Mouse (Mus musculus): ENCODE measurements around the gene Ptger4.

The Ptger4 gene

DNA sequence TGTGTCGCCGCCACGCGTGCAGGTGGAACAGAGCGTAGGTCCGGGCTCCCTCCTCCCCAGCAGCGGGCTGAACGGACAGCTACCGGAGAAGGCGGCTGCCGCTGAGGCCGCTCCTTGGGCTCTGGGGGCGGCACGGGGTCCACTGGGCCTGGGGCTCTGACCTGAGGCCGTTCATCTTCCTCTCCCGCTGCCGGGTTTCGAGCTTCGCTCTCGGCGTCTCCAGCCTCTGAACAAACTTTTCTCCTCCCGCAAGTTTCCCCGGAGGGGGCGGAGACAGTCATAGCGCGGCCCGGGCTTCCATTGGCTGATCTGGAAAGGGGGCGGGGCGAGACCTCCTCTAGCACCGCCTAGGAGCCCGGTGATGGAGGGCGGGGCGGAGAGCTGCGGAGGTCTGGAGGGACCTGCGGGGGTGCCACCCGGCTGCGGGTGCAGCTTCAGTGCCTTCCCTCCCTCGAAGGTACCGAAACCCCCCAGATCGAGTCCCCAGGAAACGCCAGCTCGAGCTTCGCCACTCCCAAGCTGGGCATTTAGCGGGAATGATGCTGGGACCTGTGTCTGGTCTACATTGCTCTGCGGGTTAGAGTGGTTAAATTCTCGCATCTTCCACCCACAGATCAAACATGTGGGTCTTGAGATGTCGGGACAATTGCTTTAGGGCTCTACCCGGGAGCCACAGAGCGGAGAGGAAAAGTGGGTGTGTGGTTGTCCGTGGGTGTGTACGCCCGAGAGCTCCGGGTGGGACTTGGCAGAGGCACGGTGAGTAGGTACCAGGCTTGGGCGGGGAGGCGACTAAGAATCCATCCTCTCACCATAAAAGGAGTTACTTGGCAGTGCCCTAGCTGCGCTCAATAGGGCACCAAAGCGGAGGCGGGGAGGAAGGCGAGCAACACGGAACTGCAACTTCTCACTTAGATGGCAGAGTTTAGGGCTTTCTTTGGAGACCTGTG is at the start of gene Ptger4:
Gene Ptger4, minus strand, starts transcription at position 229 of the 947 bp plus-strand sequence.
- in situ Hi-C loops (cut with MboI; ENCODE audit: low pct_unique_long_range_greater_than_20kb in 1 of 2, low sequenced_read_pairs in 2 of 2, unreplicated experiment in 1 of 2): loop anchor here (5.0 to 25.0 kb wide), 5 partner anchors 668 to 968 kb away; no protein-coding TSS in a partner anchor

DNA sequence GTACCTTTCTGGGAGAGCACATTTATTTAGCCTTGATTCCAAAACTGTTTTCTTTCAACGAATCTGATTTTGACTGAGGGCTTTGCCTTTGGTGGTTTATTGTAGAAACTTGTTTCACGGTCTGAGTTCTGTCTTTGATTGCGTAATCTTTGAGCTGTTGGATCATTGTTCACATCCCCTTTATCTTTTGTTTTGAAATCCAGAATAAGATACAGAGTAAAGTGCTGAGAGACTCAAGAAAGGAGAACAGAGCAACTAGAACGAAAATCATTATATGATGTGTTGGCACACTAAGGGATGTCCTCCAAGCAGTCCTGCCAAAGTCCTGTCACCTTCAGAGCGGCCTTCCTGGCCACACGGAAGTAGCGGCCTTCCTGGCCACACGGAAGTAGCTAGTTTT is 44.4 kb upstream of the Ptger4 start:
- in situ Hi-C loops (cut with MboI; ENCODE audit: low pct_unique_long_range_greater_than_20kb in 1 of 2, low sequenced_read_pairs in 2 of 2, unreplicated experiment in 1 of 2): no loop called here

DNA sequence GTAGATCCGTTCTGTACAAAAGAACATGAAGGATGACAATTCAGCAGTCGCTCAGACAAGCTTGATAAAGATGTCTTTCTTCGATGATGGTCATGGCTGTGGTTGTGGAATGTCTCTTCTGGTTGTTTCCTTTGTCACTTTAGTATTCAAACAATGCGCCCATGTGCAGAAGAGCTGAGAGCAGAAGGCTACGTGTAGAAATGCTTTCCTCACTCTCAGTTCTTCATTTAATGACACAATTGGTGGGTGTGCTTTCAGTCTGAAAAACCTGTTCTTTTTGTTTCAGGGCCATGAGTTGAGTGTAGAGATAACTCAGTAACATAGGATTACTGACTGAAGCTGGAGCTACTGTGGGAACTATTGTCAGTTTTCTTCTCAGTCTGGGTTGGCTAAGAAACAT is 43.1 kb upstream of the Ptger4 start:
- in situ Hi-C loops (cut with MboI; ENCODE audit: low pct_unique_long_range_greater_than_20kb in 1 of 2, low sequenced_read_pairs in 2 of 2, unreplicated experiment in 1 of 2): no loop called here

DNA sequence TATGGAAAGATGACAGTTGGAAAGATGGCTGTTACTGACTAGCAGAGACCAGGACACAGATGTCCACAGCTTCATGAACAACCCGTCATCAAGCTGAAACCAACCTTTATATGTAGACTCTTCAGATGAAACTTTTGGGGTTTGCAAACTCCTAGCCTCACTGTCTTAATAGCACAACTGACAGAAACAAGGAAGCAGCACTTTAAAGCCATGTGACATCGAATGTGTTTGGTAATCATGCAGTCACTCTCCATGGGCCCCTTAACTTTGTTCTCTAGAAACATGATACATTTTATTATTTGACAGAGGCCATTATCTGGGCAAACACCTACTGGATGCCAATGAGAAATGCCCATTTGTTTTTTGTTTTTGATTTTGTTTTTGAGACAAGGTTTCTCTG is 37.3 kb upstream of the Ptger4 start:
- in situ Hi-C loops (cut with MboI; ENCODE audit: low pct_unique_long_range_greater_than_20kb in 1 of 2, low sequenced_read_pairs in 2 of 2, unreplicated experiment in 1 of 2): no loop called here

DNA sequence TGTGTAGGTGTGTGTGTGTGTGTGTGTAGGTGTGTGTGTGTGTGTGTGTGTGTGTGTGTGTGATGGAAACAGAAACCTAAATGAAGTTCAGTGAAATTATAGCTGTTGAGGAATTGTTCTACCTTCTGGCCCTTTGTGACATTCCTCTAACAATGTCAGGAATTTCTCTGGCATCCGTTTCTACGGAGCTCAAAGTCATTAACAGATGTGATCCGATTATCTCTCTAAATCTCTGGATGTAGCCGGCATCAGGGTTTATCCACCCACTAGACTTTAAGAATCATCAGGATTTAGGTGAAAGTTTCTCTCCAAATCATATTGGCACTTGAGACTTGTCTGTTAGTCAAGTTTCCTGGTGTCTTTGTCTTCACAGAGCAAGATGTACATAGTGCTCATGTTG is 35.8 kb upstream of the Ptger4 start:
- in situ Hi-C loops (cut with MboI; ENCODE audit: low pct_unique_long_range_greater_than_20kb in 1 of 2, low sequenced_read_pairs in 2 of 2, unreplicated experiment in 1 of 2): no loop called here

DNA sequence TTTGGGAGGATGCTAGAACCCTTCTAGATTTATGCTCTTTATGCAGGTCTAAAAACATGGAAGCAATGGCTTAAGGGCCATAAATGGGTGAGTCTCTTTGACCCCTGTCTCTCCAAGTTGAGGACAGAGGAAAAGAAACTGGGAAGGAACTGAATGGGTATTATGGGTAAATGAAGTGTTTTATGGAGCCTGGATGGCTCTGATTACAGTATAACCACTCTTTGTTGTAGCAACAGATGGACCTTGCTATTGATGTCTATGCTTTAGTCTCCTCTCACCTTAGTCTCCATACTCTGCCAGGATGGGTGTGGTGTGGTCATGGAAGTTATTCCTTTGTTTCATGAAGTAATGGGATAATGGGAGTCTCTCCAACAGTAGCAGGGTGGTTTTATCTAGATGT is 34.5 kb upstream of the Ptger4 start:
- in situ Hi-C loops (cut with MboI; ENCODE audit: low pct_unique_long_range_greater_than_20kb in 1 of 2, low sequenced_read_pairs in 2 of 2, unreplicated experiment in 1 of 2): no loop called here

DNA sequence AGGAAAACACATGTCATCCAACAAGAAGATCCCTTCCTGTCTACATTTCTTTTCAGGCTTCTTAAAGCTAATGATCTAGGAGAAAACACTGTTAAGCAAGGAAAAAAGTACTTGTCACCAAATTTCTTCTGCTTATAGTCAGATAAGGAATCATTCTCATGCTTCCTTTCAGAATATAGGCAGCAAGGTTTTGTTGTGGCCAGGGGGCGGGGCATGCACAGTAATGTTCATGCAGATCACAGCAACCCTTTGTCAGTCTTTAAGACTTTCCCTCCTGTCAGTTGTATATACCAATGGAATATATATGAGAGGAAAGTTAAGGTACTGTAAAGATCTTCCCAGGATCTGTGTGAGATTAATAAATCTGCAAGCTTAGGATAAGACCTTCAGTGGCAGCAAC is 30.0 kb upstream of the Ptger4 start:
- in situ Hi-C loops (cut with MboI; ENCODE audit: low pct_unique_long_range_greater_than_20kb in 1 of 2, low sequenced_read_pairs in 2 of 2, unreplicated experiment in 1 of 2): no loop called here

DNA sequence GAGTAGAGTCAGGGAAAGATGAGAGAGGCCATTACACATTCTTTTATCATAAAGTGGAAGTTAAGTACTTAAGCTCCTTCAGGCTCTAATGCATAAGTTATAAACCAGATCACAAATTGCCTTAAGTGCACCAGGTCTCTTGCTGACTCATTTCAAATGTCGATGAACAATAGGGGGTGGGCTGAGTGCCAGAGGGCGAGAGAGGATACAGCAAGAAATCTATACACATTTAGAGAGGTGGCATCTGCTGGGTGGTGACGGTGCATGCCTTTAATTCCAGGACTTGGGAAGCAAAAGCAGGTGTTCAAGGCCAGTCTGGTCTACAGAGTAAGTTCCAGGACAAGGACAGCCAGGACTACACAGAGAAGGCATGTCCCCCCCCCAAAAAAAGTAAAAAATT is 22.1 kb upstream of the Ptger4 start:
- in situ Hi-C loops (cut with MboI; ENCODE audit: low pct_unique_long_range_greater_than_20kb in 1 of 2, low sequenced_read_pairs in 2 of 2, unreplicated experiment in 1 of 2): no loop called here

DNA sequence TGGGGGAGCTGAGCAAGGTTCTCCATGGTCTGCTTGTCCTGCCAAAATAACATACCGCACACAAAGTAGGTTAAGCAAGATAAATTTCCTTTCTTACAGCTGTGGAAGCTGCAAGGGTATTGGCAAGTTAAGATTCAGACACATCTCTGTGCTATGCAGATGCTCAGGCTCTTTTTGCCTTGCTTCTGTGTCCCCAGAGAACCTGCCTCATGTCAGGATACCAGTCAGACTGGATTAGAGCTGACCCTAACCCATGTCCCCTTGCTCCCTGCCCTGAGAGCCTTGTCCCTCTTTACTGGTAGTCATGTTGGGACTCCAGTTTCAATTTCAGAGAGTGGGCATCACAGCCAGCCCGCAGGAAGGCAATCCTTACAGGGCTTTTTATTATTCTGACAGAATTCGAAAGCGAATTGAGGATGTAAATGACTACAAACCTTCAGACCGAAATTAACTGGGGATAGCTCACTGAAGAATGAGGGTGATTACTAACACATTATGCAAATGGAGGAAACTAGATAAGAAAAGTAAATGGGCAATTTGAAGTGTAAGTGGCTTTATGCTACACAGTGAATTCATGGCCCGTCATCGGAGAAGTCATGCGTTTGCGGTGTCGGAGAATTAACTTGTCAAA is 19.0 kb upstream of the Ptger4 start:
- in situ Hi-C loops (cut with MboI; ENCODE audit: low pct_unique_long_range_greater_than_20kb in 1 of 2, low sequenced_read_pairs in 2 of 2, unreplicated experiment in 1 of 2): no loop called here

DNA sequence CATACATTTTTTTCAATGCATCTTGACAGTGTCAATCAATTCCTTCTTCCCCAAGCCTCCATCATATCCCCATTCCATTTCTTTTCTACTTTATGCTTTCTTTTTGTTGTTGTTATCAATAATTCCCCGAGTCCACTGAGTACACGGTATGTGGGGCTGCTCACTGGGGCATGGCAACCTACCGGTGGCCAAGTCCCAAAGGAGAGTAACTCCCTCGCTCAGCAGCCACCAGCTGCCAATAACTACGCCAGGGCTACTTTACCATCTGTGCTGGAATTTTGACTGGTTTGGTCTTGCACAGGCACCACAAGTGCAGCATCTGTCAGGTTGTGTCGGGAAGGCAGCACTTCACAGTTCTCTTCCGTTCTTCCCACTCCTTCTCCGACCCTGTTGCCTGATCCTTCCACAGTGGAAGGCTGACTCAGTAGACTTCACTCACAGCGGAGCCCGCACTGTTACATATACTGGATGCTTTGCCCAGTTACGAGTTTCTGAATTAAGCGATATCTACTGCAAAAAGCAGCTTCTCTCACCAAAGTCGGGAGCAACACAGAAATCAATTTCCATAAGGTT is 18.2 kb upstream of the Ptger4 start:
- in situ Hi-C loops (cut with MboI; ENCODE audit: low pct_unique_long_range_greater_than_20kb in 1 of 2, low sequenced_read_pairs in 2 of 2, unreplicated experiment in 1 of 2): no loop called here

DNA sequence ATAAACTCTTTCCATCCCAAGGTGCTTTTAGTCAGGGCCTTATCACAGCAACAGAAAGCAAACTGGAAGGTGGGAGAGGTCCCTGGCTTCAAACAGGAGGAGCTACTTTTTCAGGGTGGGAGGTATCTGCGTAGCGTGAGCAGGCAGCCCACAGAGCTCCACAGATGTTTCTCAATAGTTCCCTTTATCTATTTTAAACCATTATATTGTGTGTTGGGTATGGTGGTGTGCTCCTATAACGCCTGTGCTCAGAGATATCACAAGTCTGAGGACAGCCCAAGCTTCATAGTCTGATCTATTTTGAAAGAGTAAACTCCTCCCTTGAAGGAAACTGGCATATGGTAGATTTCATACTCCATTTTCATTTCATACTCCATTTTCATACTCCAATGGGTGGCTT is 17.0 kb upstream of the Ptger4 start:
- in situ Hi-C loops (cut with MboI; ENCODE audit: low pct_unique_long_range_greater_than_20kb in 1 of 2, low sequenced_read_pairs in 2 of 2, unreplicated experiment in 1 of 2): no loop called here

DNA sequence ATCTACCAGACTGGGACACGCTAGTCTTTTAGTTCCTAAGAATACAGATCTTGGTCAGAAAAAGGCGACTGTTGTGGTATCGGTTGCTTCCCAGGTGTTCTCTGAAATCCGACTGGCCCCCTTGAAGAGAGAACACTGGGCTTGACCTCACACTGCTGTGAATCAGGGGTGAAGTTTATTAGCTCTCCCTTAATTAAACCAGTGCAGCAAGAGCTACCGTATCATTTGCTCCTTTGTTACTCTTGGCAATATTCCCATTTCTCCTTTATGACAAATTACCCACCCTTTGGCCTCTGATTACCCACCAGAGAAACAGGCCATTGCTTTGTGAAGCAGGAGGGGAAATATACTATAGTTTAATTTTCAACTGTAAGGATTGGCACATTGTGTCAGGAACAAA is 16.2 kb upstream of the Ptger4 start:
- in situ Hi-C loops (cut with MboI; ENCODE audit: low pct_unique_long_range_greater_than_20kb in 1 of 2, low sequenced_read_pairs in 2 of 2, unreplicated experiment in 1 of 2): no loop called here

DNA sequence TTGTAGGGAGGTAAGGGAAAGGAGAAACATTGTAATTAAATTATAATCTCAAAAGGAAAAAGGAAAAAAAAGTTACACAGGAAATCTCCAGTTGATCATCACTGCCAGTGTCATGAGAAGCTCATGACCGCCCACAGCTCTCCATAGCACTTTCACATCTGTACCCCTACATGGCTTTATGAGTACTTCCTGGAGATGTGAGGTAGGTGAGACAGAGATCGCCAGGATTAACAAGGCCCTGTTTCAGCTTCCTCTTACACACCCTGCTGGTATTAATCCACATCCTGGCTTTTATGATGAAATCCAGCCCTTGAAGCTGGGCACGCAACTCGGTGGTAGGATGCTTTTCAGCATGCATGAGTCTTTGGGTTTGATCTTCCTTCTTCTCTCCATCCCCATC is 6.2 kb upstream of the Ptger4 start:
- in situ Hi-C loops (cut with MboI; ENCODE audit: low pct_unique_long_range_greater_than_20kb in 1 of 2, low sequenced_read_pairs in 2 of 2, unreplicated experiment in 1 of 2): no loop called here

DNA sequence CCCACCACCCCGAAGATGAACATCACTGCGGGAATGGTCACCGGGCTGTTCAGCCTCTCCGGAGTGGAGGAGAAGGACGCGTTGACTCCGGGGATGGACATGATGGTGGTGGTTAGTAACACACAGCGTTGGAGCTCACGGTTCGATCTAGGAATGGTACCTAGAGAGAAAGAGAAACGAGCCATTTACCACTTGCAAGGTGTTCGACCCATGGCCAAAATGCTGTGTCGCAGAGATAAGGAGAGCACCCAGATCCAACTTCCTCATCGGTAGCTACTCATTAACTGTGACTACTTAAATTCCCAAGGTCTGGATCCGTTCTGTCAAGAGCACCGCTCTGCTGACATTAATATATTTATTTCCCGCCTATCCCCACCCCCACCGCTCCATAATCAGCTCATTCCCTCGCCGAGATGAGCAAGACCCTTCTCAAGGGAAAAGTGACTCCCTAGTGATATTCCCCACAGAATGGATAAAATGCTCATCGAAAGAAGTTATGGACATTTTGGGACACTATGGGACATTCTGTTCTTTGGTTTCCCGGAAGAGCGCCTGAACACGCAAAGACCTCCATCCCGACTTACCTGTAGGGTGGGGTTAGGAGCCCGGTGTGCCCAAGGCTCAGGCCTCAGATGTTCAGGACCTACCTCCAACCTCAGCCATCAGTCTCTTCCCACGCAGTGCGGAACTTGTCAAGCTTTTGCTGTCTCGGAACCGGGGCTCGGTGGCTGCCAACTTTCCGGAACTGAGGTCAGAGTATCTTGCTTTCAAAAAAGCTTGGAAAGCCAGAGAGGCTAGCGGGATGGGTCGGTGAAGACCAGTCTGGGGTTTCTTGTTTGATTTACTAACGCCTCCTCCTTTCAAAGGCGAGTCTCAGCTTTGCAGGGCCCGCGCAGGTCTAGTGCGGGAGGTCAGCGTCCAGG is 690 bp downstream of the Ptger4 start:
- in situ Hi-C loops (cut with MboI; ENCODE audit: low pct_unique_long_range_greater_than_20kb in 1 of 2, low sequenced_read_pairs in 2 of 2, unreplicated experiment in 1 of 2): loop anchor here (5.0 to 25.0 kb wide), 5 partner anchors 669 to 969 kb away; no protein-coding TSS in a partner anchor

DNA sequence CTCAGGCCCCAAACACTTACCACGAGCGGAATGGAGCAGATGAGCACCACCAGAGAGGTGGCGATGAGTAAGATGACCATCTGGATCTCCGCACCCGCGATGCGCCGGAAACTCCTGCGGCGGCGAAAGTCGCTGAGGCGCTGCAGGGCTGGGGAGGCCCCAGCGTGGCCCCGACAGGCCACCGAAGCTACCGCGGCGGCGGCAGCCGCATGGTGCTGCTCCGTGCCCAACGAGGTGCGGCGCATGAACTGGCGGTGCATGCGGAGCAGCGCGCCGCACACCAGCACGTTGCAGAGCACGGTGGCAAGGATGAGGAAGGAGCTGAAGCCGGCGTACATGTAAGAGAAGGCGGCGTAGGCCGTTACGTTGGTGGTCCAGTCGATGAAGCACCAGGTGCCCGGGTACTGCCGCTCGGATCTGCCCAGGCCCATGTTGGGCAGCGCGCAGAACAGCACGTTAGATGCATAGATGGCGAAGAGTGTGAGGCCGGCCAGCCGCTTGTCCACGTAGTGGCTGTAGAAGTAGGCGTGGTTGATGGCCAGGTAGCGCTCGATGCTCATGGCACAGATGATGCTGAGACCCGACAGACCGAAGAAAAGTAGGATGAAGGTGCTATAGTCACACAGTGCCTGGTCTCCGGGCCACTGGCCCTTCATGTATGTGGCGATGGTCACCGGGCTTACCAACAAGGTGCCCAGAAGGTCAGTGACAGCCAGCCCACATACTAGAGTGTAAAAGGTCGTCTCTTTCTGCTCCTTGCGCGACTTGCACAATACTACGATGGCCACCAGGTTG is 1.5 kb downstream of the Ptger4 start:
- in situ Hi-C loops (cut with MboI; ENCODE audit: low pct_unique_long_range_greater_than_20kb in 1 of 2, low sequenced_read_pairs in 2 of 2, unreplicated experiment in 1 of 2): loop anchor here (5.0 to 25.0 kb wide), 5 partner anchors 670 to 970 kb away; no protein-coding TSS in a partner anchor

DNA sequence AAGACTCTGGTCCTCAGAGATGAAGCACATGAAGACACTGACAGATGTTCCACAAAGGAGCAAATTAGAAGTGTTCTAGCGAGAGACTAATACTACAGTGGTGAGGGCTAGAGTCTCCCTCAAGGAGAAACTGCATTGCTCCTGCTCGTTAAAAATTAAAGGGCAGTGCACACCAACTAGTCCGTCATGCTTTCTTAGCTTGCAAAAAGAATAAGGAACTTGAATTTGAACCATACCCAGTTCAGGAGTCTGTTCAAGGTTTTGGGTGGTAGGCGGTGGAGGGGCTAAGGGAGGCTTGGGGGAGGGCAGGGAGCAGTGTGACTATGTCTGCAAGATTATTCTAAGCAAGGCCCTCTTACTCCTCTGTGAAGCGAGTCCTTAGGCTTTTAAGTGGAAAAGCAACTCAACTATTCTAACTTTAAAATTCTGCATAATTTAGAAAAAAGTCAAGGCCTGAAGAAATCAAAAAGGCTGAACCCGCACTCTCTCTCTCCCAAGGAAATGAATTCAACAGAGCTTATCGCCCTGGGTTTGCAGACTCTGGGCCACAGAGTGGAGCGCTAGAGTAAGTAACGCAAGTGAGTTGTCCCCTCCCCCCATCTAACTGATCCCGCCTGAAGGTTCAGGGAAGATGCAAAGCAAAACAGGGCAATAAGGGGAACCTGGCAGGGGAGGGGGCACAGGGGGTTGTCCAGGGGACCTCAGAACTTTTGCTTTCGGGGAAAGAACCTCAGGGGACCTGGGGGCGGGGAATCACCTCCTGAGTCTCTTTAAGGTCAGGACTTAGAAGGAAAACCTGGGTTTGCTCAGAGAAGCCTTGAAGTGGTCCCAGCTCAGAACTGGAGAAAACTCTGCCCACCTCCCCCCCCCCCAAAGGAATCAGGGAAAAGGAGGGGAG is 2.4 kb downstream of the Ptger4 start:
- in situ Hi-C loops (cut with MboI; ENCODE audit: low pct_unique_long_range_greater_than_20kb in 1 of 2, low sequenced_read_pairs in 2 of 2, unreplicated experiment in 1 of 2): loop anchor here (5.0 to 25.0 kb wide), 5 partner anchors 671 to 971 kb away; no protein-coding TSS in a partner anchor

DNA sequence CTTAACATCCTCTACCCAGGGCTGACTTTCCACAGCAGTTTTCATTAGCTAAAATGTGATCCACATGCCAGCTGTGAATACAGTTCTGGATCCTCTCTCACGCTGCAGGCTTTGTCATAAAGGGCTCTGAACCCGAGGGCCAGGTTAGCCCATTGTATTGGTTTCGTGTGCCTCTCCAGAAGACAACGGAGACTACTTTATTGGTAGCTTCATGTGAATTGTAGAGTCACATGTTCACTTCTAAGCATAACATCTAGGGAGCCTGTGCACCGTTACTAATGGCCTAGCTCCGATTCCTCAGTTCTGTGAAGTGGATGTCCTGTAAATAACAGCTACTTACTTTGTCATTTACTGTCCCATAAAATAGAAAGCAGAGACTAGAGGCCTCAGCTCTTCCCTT is 3.6 kb downstream of the Ptger4 start:
- in situ Hi-C loops (cut with MboI; ENCODE audit: low pct_unique_long_range_greater_than_20kb in 1 of 2, low sequenced_read_pairs in 2 of 2, unreplicated experiment in 1 of 2): loop anchor here (5.0 to 25.0 kb wide), 5 partner anchors 672 to 972 kb away; no protein-coding TSS in a partner anchor
